Mouse (Mus musculus): Measurements from ENCODE around the gene Tgm3. TPM values are rescaled to one million over a fixed set of nuclear protein-coding genes. Genes with fewer than 3 reads are reported as not detected.

The Tgm3 gene
- polyA plus RNA-seq, 1 experiment = not detected

GRCm38 (mm10) chr2:130040190-130040886, 28.2 kb downstream of the Tgm3 start:
- TF ChIP-seq GATA1 (IDR thresholded peaks at IDR 0.05; ENCODE audit: low read length) = no peak

- TF ChIP-seq GATA1 (IDR thresholded peaks at IDR 0.05; ENCODE audit: low read length) = no peak
Measured at GRCm38 (mm10) chr2:130043835-130044234, 31.7 kb downstream of the Tgm3 start.

DNA sequence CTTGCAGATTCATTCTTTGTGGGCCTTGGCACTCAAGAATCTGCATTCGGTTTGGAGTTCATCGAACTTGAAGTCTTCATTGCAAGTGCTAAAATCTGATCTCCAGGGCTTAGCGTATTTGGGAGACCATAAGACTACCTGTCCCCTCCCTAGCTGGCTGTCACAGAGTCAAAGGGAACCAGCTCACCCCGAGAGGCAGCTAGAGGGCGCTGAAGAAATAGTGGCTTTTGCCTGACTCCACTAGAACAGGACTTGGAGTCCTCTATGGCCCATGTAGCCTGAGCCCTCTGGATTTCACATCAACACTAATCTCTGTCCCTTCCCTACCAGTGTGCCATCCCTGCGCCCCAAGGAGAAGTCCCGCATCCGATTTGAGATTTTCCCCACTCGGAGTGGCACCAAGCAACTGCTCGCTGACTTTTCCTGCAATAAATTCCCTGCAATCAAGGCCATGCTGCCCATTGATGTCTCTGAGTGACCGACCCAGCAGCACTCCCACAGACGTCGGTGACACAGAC, 35.8 kb downstream of the Tgm3 start:
- no peak for TF ChIP-seq GATA1 (IDR thresholded peaks at IDR 0.05; ENCODE audit: low read length)

DNA sequence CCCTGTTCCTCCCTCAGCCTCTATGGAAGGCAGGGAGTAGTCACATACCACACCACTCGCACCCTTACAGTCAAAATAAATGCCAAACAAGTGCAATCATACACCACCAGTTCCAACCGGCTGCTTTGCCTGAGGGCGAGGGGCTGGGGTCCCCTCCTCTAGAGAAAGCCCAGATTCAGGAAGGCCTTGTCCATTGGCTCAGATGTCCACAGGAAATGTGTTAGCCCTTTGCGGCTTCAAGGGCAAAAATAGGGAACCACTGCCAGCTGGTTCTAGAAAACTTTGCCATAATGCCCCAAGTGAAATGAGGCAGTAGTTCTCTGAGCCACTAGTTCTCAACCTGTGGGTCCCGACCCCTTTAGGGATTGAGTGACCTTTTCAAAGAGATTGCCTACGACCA, 36.6 kb downstream of the Tgm3 start:
- no peak for TF ChIP-seq GATA1 (IDR thresholded peaks at IDR 0.05; ENCODE audit: low read length)

DNA sequence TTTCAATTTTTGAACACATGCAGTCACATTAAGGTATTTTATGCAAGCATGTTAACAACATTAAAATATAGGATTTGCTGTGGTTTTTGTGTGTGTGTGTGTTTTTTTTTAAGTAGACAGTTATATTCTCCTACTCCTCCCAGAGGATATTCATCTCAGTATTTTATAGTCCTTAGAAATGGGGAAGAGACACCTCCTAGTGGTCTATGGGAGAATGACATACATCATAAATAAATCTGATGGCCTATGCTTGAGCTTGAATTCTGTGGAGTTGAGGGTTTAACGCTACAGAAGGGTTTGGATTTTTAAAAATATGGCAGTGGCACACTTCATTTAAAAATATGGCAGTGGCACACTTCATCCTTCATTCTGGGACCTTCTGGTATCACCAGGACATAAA, 46.0 kb downstream of the Tgm3 start:
- no peak for TF ChIP-seq GATA1 (IDR thresholded peaks at IDR 0.05; ENCODE audit: low read length)

DNA sequence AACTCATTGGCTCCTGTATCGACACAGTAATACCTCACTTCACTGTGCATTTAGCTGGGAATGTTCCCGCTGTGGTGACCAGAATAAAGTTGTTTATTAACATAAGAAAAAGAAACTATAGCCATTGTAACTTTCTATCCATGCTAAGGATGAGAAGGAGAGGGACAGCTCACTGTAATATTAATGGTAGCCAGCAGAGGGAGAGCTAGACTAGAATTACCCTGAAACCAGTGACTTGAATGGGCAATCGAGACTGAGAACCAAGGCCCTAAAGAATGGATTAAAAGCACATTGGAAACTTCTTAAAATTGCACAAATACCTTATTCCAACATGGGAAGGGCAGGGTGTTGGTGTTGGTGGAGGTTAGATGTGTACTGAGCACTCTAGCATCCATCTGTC, 56.1 kb downstream of the Tgm3 start:
- TF ChIP-seq GATA1 (IDR thresholded peaks at IDR 0.05; ENCODE audit: low read length) = no peak

- no peak for TF ChIP-seq GATA1 (IDR thresholded peaks at IDR 0.05; ENCODE audit: low read length)
Measured at GRCm38 (mm10) chr2:130070396-130070795, 58.2 kb downstream of the Tgm3 start.

Other genes with a start within 250 kb of the Tgm3 start
- 7.7 and 11.9 TPM in 2 replicates for gene Stk35, start 211.8 kb upstream of the Tgm3 start, polyA plus RNA-seq (2012)
- not detected in 2 replicates for gene Tgm6, start 100.1 kb downstream of the Tgm3 start, polyA plus RNA-seq (2012)
- gene Snrpb, start 167.1 kb downstream of the Tgm3 start, polyA plus RNA-seq (2012) = 613 and 888 TPM in 2 replicates
- gene Tmc2, start 182.8 kb downstream of the Tgm3 start, polyA plus RNA-seq (2012) = not detected in 2 replicates